Comparison of ENCODE assay signal across 8 mouse cellular contexts in genomic region chr10:58254635-58255175, GRCm38 (mm10). TPM values are rescaled to one million over a fixed set of nuclear protein-coding genes. Genes with fewer than 3 reads are reported as not detected.
DNase-seq lines count a peak whose midpoint lies in the region; ATAC-seq and TF ChIP-seq lines count a peak whose summit lies in the region.

No protein-coding gene starts in this region.

- WGBS in intestine, embryonic 15.5 days: 29% methylated on average over 6 of the region's 6 CpGs

- H3K36me3 ChIP-seq in intestine, embryonic 15.5 days: no peaks in the 10 kb centered on the region
- H3K36me3 ChIP-seq in myocyte (ENCODE audit: control insufficient read depth, insufficient read depth): peaks cover 4% of the 10 kb centered on the region

- TF ChIP-seq CTCF in cortical plate, adult 2 months (IDR thresholded peaks at IDR 0.05; ENCODE audit: extremely low read depth, insufficient read depth, low read length): no peak

- TF ChIP-seq POLR2A in cortical plate, adult 2 months (IDR thresholded peaks at IDR 0.05; ENCODE audit: extremely low read depth, insufficient read depth, low read length): no peak
- TF ChIP-seq POLR2A in myocyte (IDR thresholded peaks at IDR 0.05; ENCODE audit: insufficient read length, low read depth): no peak

- peak; percentile 11 for ATAC-seq in intestine, embryonic 15.5 days

- peaks cover 2% of the 10 kb centered on the region; the same call in 1 of the 2 replicates for H3K4me1 ChIP-seq in cortical plate, adult 2 months (ENCODE audit: control insufficient read depth, insufficient read depth, low read length)
- H3K4me1 ChIP-seq in intestine, embryonic 15.5 days (replicated peaks): no peaks in the 10 kb centered on the region

- H3K4me2 ChIP-seq in intestine, embryonic 15.5 days (replicated peaks): peak overlapping the region; percentile 49
- H3K4me2 ChIP-seq in myocyte (ENCODE audit: low read depth): peak overlapping the region; percentile 93

- DNase-seq in cerebellum, postnatal 10 days: peak; percentile 22 to 39
- DNase-seq in cerebellum, adult 9-10 months: no peak
- DNase-seq in 416B (ENCODE audit: low read depth): peak; percentile 50
- no peak for DNase-seq in left cerebral cortex, postnatal 25 days (ENCODE audit: low spot score in 2 of 2)
- DNase-seq in gastrocnemius, adult 8-10 months (ENCODE audit: low spot score in 2 of 2): no peak

- H3K79me2 ChIP-seq in myocyte (ENCODE audit: control insufficient read depth, insufficient read depth): no peaks in the 10 kb centered on the region

- H3ac ChIP-seq in myocyte (ENCODE audit: control insufficient read depth, insufficient read length): peak overlapping the region; percentile 23

- H3K4me3 ChIP-seq in cortical plate, adult 2 months (ENCODE audit: insufficient read depth, low read length): peak overlapping the region; percentile 65
- peak overlapping the region; percentile 95 for H3K4me3 ChIP-seq in intestine, embryonic 15.5 days (replicated peaks)
- peak overlapping the region; percentile 55 for H3K4me3 ChIP-seq in myocyte

- intact Hi-C loops in left cerebral cortex, postnatal 25 days (cut with DNase I): loop anchor here (10.0 kb wide), 1 partner anchor 510 kb away; no protein-coding TSS in a partner anchor

- H3K27me3 ChIP-seq in intestine, embryonic 15.5 days (replicated peaks): no peaks in the 10 kb centered on the region
- no peaks in the 10 kb centered on the region for H3K27me3 ChIP-seq in myocyte (ENCODE audit: control insufficient read depth, insufficient read depth, insufficient read length)

- H3K9ac ChIP-seq in intestine, embryonic 15.5 days: peak overlapping the region; percentile 84; the same call in 1 of the 2 replicates

- H3K27ac ChIP-seq in cortical plate, adult 2 months (ENCODE audit: insufficient read depth, low read length): no peak overlapping the region
- H3K27ac ChIP-seq in intestine, embryonic 15.5 days: no peak overlapping the region

- no peaks in the 10 kb centered on the region for H3K9me3 ChIP-seq in intestine, embryonic 15.5 days

TF ChIP-seq in myocyte, 11 proteins besides CTCF, POLR2A, EP300 and RAD21:
- TF ChIP-seq E2F4 (IDR thresholded peaks at IDR 0.05; ENCODE audit: insufficient read depth) (no peak), USF1 (IDR thresholded peaks at IDR 0.05; ENCODE audit: low read depth) (peak; percentile 63), MAX (IDR thresholded peaks at IDR 0.05; ENCODE audit: low read depth) (no peak)
TF ChIP-seq in myocyte: peak in this region for 1.

RNA-seq across cellular contexts. Expression of gene Gcc2, which starts 0.6 kb away (rescaled TPM):
- polyA plus RNA-seq in cortical plate, adult 2 months (2012; rRNA removed): 58.9 and 61.8 TPM in 2 replicates
- polyA plus RNA-seq in intestine, embryonic 15.5 days (2015; fragmentation: Nextera tagmentation; extraction: Ambion mirVana): 75.3 and 85.5 TPM in 2 replicates
- polyA plus RNA-seq in myocyte (2012; fragmentation: generic; extraction: Trizol): 4.0 TPM
- 10 to 100 TPM; 84.9 to 98.4 TPM for total RNA-seq in left cerebral cortex, postnatal 25 days (2021)
- total RNA-seq in gastrocnemius, adult 8-10 months (2022): 10 to 100 TPM; 23.7 to 39.7 (median 29.2) TPM

RNA-seq across cellular contexts. Expression of gene Gm4981, which starts 18.2 kb away (rescaled TPM):
- polyA plus RNA-seq in cortical plate, adult 2 months (2012; rRNA removed): 0.06 and 0.08 TPM in 2 replicates
- not detected in 2 replicates for polyA plus RNA-seq in intestine, embryonic 15.5 days (2015; fragmentation: Nextera tagmentation; extraction: Ambion mirVana)
- polyA plus RNA-seq in myocyte (2012; fragmentation: generic; extraction: Trizol): not detected
- not detected for total RNA-seq in left cerebral cortex, postnatal 25 days (2021)
- not detected for total RNA-seq in gastrocnemius, adult 8-10 months (2022)

RNA-seq across cellular contexts. Expression of gene Duxf3, which starts 22.2 kb away (rescaled TPM):
- polyA plus RNA-seq in cortical plate, adult 2 months (2012; rRNA removed): 0.06 and 0.09 TPM in 2 replicates
- not detected in 2 replicates for polyA plus RNA-seq in intestine, embryonic 15.5 days (2015; fragmentation: Nextera tagmentation; extraction: Ambion mirVana)
- polyA plus RNA-seq in myocyte (2012; fragmentation: generic; extraction: Trizol): not detected
- total RNA-seq in left cerebral cortex, postnatal 25 days (2021): not detected
- total RNA-seq in gastrocnemius, adult 8-10 months (2022): not detected

RNA-seq across cellular contexts. Expression of gene AW822073, which starts 30.0 kb away (rescaled TPM):
- not detected in 2 replicates for polyA plus RNA-seq in cortical plate, adult 2 months (2012; rRNA removed)
- polyA plus RNA-seq in intestine, embryonic 15.5 days (2015; fragmentation: Nextera tagmentation; extraction: Ambion mirVana): not detected in 2 replicates
- polyA plus RNA-seq in myocyte (2012; fragmentation: generic; extraction: Trizol): not detected
- total RNA-seq in left cerebral cortex, postnatal 25 days (2021): not detected
- not detected for total RNA-seq in gastrocnemius, adult 8-10 months (2022)

Comparison
In these comparisons a context has a peak if more than half of its experiments do, and no peak if none do; other contexts are left out.
1. DNase-seq: peak in cerebellum, postnatal 10 days (2 of 2) and 416B (single experiment); none in cerebellum, adult 9-10 months (single experiment), left cerebral cortex, postnatal 25 days (0 of 2) and gastrocnemius, adult 8-10 months (0 of 2).
2. RNA of gene Gcc2, which starts 0.6 kb away (polyA plus RNA-seq): 75.3 to 85.5 TPM in intestine, embryonic 15.5 days and 58.9 to 61.8 TPM in cortical plate, adult 2 months; 4.0 TPM in myocyte (single experiment); every median in the first group is over 10 times any median in the second.
3. Peak in every context shown above with its lines, with median percentiles within 50 percentile points of each other: H3K4me3 ChIP-seq.